Mouse (Mus musculus) B cell, adult 2 months (primary cell): ENCODE measurements around the gene Mrpl52.

Source experiments
- DNase-seq, 2 experiments: peaks; one replicate each; pipeline ENCODE4 v3.0.0; 2022

Mrpl52 gene

GRCm38 (mm10) chr14:54475941-54476844 is 49.5 kb downstream of the Mrpl52 start, which contains the start of gene Rem2:
Rem2 (plus strand) TSS chr14:54476100.
- no peak for DNase-seq

GRCm38 (mm10) chr14:54477172-54477909 is 50.6 kb downstream of the Mrpl52 start:
- peak in 1 of 2 experiments; percentile 41 for DNase-seq
